In the genomic region with DNA sequence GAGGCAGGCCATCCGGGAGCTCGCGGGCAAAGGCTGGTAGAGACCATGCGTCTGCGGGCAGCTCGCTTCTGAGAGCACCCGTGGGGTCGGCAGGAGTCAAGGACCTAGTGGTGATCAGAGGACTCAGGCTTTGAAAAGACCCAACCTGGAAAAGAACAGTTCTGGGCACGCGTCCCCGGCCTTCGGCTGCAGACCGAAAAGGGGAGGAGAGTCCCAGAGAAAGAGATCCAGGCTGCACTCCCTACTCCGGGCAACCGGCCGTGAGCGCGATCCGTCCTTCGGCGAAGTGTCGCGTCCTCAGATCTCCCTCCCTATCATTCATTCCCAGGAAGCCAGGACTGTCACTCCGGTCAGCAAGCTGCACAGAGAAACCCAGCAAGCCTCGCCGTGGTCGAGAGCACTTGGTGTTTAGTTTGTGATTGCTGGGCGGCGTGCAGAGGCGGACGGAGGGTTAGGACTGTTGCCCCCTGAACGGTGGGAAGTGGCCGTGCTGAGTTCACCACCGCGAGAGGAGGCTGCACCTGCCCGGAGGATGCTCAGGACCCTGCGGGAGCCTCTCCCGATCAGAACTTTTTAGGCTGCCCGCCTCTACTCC, we compare ENCODE assay signal across 9 mouse cellular contexts. TPM values are rescaled to one million over a fixed set of nuclear protein-coding genes. Genes with fewer than 3 reads are reported as not detected.
DNase-seq lines count a peak whose midpoint lies in the region; ATAC-seq lines count a peak whose summit lies in the region.
"Had no signal": no experiment of that assay in that cellular context is flagged by ENCODE, and none has a peak within 500 bp of the region (broad histone marks: within the 10 kb centered on the region; RNA-seq: fewer than 3 reads in every experiment).

No protein-coding gene starts in this region.

- peak; percentile 21; the same call in 1 of the 2 replicates for ATAC-seq in kidney, embryonic 14.5 days (ENCODE audit: low FRiP score, low TSS enrichment)
- 0 out of 2 replicates have a peak, but pooled peaks have one; percentile 4 for ATAC-seq in embryonic facial prominence, embryonic 15.5 days (ENCODE audit: insufficient number of reproducible peaks, low FRiP score, low TSS enrichment, low read depth)
- ATAC-seq in hindbrain, embryonic 12.5 days (ENCODE audit: low FRiP score): peak; percentile 19
- ATAC-seq in liver, embryonic 16.5 days (ENCODE audit: low read depth): no peak
- ATAC-seq in stomach, embryonic 14.5 days (ENCODE audit: insufficient number of reproducible peaks, insufficient read depth, low FRiP score, low read depth): peak; percentile 12; the same call in 1 of the 2 replicates

- no peak overlapping the region for H3K27ac ChIP-seq in kidney, embryonic 14.5 days (ENCODE audit: low read depth, low read length)
- H3K27ac ChIP-seq in embryonic facial prominence, embryonic 15.5 days (replicated peaks): no peak overlapping the region
- peak overlapping the region; percentile 96 for H3K27ac ChIP-seq in hindbrain, embryonic 12.5 days
- H3K27ac ChIP-seq in liver, embryonic 16.5 days (ENCODE audit: low read length): no peak overlapping the region
- H3K27ac ChIP-seq in stomach, embryonic 14.5 days (ENCODE audit: low read length): no peak overlapping the region

- H3K4me3 ChIP-seq in kidney, embryonic 14.5 days (ENCODE audit: low read length): peak overlapping the region; percentile 51
- H3K4me3 ChIP-seq in embryonic facial prominence, embryonic 15.5 days (replicated peaks): peak overlapping the region; percentile 52
- H3K4me3 ChIP-seq in hindbrain, embryonic 12.5 days: peak overlapping the region; percentile 71
- H3K4me3 ChIP-seq in liver, embryonic 16.5 days (ENCODE audit: low read depth, low read length): peak overlapping the region; percentile 33
- peak overlapping the region; percentile 51 for H3K4me3 ChIP-seq in stomach, embryonic 14.5 days (ENCODE audit: low read depth, low read length)

- DNase-seq in kidney, adult 9 months: no peak
- DNase-seq in adrenal gland, adult 2 months: peak; percentile 80
- DNase-seq in ovary, postnatal 36 days (ENCODE audit: low spot score): no peak

- H3K4me2 ChIP-seq in kidney, embryonic 14.5 days (replicated peaks; ENCODE audit: low read depth, low read length): peak overlapping the region; percentile 96
- peak overlapping the region; percentile 98 for H3K4me2 ChIP-seq in embryonic facial prominence, embryonic 15.5 days (replicated peaks)
- H3K4me2 ChIP-seq in hindbrain, embryonic 12.5 days (replicated peaks): peak overlapping the region; percentile 84
- peak overlapping the region; percentile 48 for H3K4me2 ChIP-seq in liver, embryonic 16.5 days (ENCODE audit: low read depth, low read length)
- H3K4me2 ChIP-seq in stomach, embryonic 14.5 days (replicated peaks; ENCODE audit: low read depth, low read length): peak overlapping the region; percentile 97

- H3K27me3 ChIP-seq in kidney, embryonic 14.5 days (ENCODE audit: control insufficient read depth, insufficient read depth, low read length): peaks cover 53% of the 10 kb centered on the region
- peaks cover 58% of the 10 kb centered on the region for H3K27me3 ChIP-seq in embryonic facial prominence, embryonic 15.5 days
- H3K27me3 ChIP-seq in hindbrain, embryonic 12.5 days: peaks cover 20% of the 10 kb centered on the region; the same call in 1 of the 2 replicates
- peaks cover 55% of the 10 kb centered on the region for H3K27me3 ChIP-seq in liver, embryonic 16.5 days (ENCODE audit: control insufficient read depth, insufficient read depth, low read depth, low read length)
- peaks cover 32% of the 10 kb centered on the region for H3K27me3 ChIP-seq in stomach, embryonic 14.5 days (ENCODE audit: control insufficient read depth, insufficient read depth, low read length)

- H3K9me3 ChIP-seq in kidney, embryonic 14.5 days (ENCODE audit: control insufficient read depth, low read length): no peaks in the 10 kb centered on the region
- H3K9me3 ChIP-seq in embryonic facial prominence, embryonic 15.5 days (replicated peaks): no peaks in the 10 kb centered on the region
- no peaks in the 10 kb centered on the region for H3K9me3 ChIP-seq in hindbrain, embryonic 12.5 days (replicated peaks)
- H3K9me3 ChIP-seq in liver, embryonic 16.5 days (replicated peaks; ENCODE audit: control insufficient read depth, low read length): no peaks in the 10 kb centered on the region
- no peaks in the 10 kb centered on the region for H3K9me3 ChIP-seq in stomach, embryonic 14.5 days (ENCODE audit: control insufficient read depth, low read depth, low read length)

- H3K9ac ChIP-seq in kidney, embryonic 14.5 days (ENCODE audit: low read depth, low read length): peak overlapping the region; percentile 13; the same call in 1 of the 2 replicates
- H3K9ac ChIP-seq in embryonic facial prominence, embryonic 15.5 days: no peak overlapping the region
- H3K9ac ChIP-seq in hindbrain, embryonic 12.5 days: peak overlapping the region; percentile 87
- H3K9ac ChIP-seq in liver, embryonic 16.5 days (ENCODE audit: low read depth, low read length): no peak overlapping the region
- no peak overlapping the region for H3K9ac ChIP-seq in stomach, embryonic 14.5 days (replicated peaks; ENCODE audit: low read depth, low read length)

- WGBS in kidney, embryonic 14.5 days: 0% methylated on average over 37 of the region's 39 CpGs
- WGBS in embryonic facial prominence, embryonic 15.5 days: under 1% methylated on average over 39 of the region's 39 CpGs
- under 1% methylated on average over 39 of the region's 39 CpGs for WGBS in hindbrain, embryonic 12.5 days
- WGBS in liver, embryonic 16.5 days (ENCODE audit: insufficient replicate concordance): 1% methylated on average over 39 of the region's 39 CpGs
- under 1% methylated on average over 39 of the region's 39 CpGs for WGBS in stomach, embryonic 14.5 days

- H3K4me1 ChIP-seq in kidney, embryonic 14.5 days (ENCODE audit: control insufficient read depth, insufficient read depth, low read length): no peaks in the 10 kb centered on the region
- peaks cover 32% of the 10 kb centered on the region for H3K4me1 ChIP-seq in embryonic facial prominence, embryonic 15.5 days
- peaks cover 16% of the 10 kb centered on the region for H3K4me1 ChIP-seq in hindbrain, embryonic 12.5 days
- H3K4me1 ChIP-seq in liver, embryonic 16.5 days (ENCODE audit: control insufficient read depth, low read depth, low read length): no peaks in the 10 kb centered on the region
- H3K4me1 ChIP-seq in stomach, embryonic 14.5 days (ENCODE audit: control insufficient read depth, insufficient read depth, low read length): peaks cover 5% of the 10 kb centered on the region; the same call in 1 of the 2 replicates

- H3K36me3 ChIP-seq in kidney, embryonic 14.5 days (ENCODE audit: control insufficient read depth, insufficient read depth, low read length): no peaks in the 10 kb centered on the region
- H3K36me3 ChIP-seq in embryonic facial prominence, embryonic 15.5 days: no peaks in the 10 kb centered on the region
- H3K36me3 ChIP-seq in hindbrain, embryonic 12.5 days: no peaks in the 10 kb centered on the region
- no peaks in the 10 kb centered on the region for H3K36me3 ChIP-seq in liver, embryonic 16.5 days (ENCODE audit: control insufficient read depth, insufficient read depth)
- H3K36me3 ChIP-seq in stomach, embryonic 14.5 days (ENCODE audit: control insufficient read depth, insufficient read depth, low read length): no peaks in the 10 kb centered on the region

RNA-seq across cellular contexts. Expression of a gene that starts 0.7 kb away (rescaled TPM):
- 0.15 TPM in 1 of 2 replicates, not detected in the other for polyA plus RNA-seq in kidney, embryonic 14.5 days (2014; fragmentation: Nextera tagmentation; extraction: Ambion mirVana)
- 10 to 100 TPM in 1 of 2 experiments, 1 to 10 TPM in 1; 8.9 to 31.3 TPM for total RNA-seq in adrenal gland, adult 2 months (2021)
- polyA plus RNA-seq in adrenal gland, adult 2 months (2012; rRNA removed): 7.0 and 15.4 TPM in 2 replicates
- 0.80 and 0.89 TPM in 2 replicates for polyA plus RNA-seq in embryonic facial prominence, embryonic 15.5 days (2015; fragmentation: Nextera tagmentation; extraction: Ambion mirVana)
- polyA plus RNA-seq in hindbrain, embryonic 12.5 days (2016; fragmentation: Nextera tagmentation; extraction: Ambion mirVana): 17.1 and 19.4 TPM in 2 replicates
- not detected in 2 replicates for polyA plus RNA-seq in liver, embryonic 16.5 days (2015; fragmentation: Nextera tagmentation; extraction: Ambion mirVana)
- 1.5 TPM in 2 replicates for polyA plus RNA-seq in stomach, embryonic 14.5 days (2014; fragmentation: Nextera tagmentation; extraction: Ambion mirVana)
- total RNA-seq: hematopoietic stem cell, adult 5-6 weeks had no signal

Comparison
In these comparisons a context has a peak if more than half of its experiments do, and no peak if none do; other contexts are left out.
1. H3K4me2 ChIP-seq: peak in every context shown above with its lines; median percentile 98 in embryonic facial prominence, embryonic 15.5 days; 97 in stomach, embryonic 14.5 days; 96 in kidney, embryonic 14.5 days; 84 in hindbrain, embryonic 12.5 days; 48 in liver, embryonic 16.5 days.
2. H3K9ac ChIP-seq: peak in kidney, embryonic 14.5 days (single experiment) and hindbrain, embryonic 12.5 days (single experiment); none in embryonic facial prominence, embryonic 15.5 days (single experiment), liver, embryonic 16.5 days (single experiment) and stomach, embryonic 14.5 days (single experiment).
3. Peak in every context shown above with its lines, with median percentiles within 50 percentile points of each other: H3K4me3 ChIP-seq.